Mouse (Mus musculus): Measurements from ENCODE around the gene Stk17b.

DNA sequence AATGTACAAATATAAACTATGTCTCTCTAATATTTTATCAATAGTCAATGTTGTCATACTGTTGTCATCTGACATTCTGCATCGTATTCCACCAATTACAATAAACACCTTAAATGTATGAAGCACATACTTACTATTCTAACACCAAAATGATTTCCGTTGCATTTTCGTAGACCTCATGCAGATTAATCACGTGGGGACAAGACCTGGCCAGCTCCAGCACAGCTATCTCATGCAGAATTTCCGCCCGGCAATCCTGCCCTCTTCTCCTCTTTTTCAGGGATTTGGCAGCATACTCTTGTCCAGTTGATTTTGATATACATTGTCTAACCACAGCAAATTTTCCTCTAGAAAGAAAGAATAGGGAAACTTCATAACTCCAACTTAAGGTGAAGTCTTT is 13.5 kb downstream of the Stk17b start:
- TF ChIP-seq POLR2A (IDR thresholded peaks at IDR 0.05; ENCODE audit: borderline replicate concordance, insufficient read depth, low read length) (no peak), CTCF (IDR thresholded peaks at IDR 0.05; ENCODE audit: borderline replicate concordance, insufficient read depth, low read depth, low read length) (no peak)

Data from cerebellum, adult 2 months (tissue).